Mouse (Mus musculus) adrenal gland, postnatal 14 days (tissue): Measurements from ENCODE around the gene Gm21518. TPM values are rescaled to one million over a fixed set of nuclear protein-coding genes. Genes with fewer than 3 reads are reported as not detected.
"Not testable (repeated sequence)": the region's sequence is repeated elsewhere in the genome, so short reads cannot be mapped to it uniquely, and the experiment has no call there.

Experiments
- DNase-seq: peaks from one replicate; pipeline ENCODE4 v3.0.0; 2021; ENCODE audit warnings: mixed read lengths
- long read RNA-seq, 2 experiments: library from polyadenylated mRNA; stranded (forward); transcript quantifications; one replicate each; pipeline ENCODE4 v2.0.0; 2021
- total RNA-seq: library from RNA; stranded (reverse); gene quantifications from 2 replicates; pipeline ENCODE4 v1.2.3, GENCODE M21; 2021

Gm21518 gene
- total RNA-seq, result not detected in 2 replicates
- long read RNA-seq, experiment 1, result 0 reads
- long read RNA-seq, experiment 2, result 0 reads

GRCm38 (mm10) chrY:62190566-62190965 lies at the start of gene Gm21518:
Gm21518 (plus strand) TSS chrY:62190866.
- DNase-seq, result not testable (repeated sequence)
